In the genomic region with DNA sequence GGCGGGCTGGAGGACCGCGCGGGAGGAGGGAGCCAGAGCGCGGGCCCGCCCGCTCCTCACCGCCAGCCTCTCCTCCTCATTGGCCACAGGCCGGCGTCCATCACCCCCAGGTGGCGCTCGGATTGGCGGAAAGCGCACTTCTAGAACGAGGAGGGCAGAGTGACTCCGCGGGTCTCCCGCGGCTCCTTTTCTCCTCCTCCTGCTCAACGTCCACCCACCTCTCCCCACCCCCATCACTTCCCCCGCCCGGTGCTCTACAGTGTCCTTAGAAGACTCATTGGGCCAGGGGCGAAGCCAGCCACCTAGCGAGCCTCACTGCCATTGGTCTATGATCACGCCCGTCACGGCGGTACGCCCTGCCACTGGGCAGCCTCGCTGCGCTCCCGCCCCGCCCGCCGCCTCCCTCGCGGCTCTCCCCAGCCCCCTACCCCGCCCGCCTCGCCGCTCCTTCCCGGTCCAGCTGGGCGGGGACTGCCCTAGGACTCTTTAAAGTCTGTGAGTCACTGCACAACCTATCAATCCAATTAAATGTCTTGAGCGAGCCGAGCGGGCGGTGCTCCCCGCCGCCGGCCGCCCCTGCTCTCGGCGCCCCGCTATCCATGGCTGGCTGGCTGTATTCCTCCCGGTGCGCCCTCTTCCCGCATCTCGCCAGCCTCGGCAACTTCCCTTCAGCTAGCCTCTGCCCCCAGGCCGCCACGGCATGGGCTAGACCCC, we compare ENCODE assay signal across 8 mouse cellular contexts. TPM values are rescaled to one million over a fixed set of nuclear protein-coding genes. Genes with fewer than 3 reads are reported as not detected.
DNase-seq lines count a peak whose midpoint lies in the region; ATAC-seq lines count a peak whose summit lies in the region.

Sertad2 (plus strand) TSS at position 515 of the 714 bp plus-strand sequence.

- DNase-seq in adrenal gland, adult (ENCODE audit: inconsistent age in 2 of 2, low spot score in 1 of 2) = peak; percentile 99 to 100
- peak; percentile 98 for DNase-seq in embryo, embryonic 10.5 days (ENCODE audit: low spot score)
- DNase-seq in gastrocnemius, postnatal 14 days = peak; percentile 99
- peak; percentile 99 to 100 for DNase-seq in left cerebral cortex, postnatal 10 days (ENCODE audit: extremely low spot score in 1 of 2, low spot score in 2 of 2)
- DNase-seq in right cerebral cortex, postnatal 25 days = peak; percentile 99
- peak; percentile 99 to 100 for DNase-seq in urinary bladder, postnatal 4 days (ENCODE audit: low spot score in 2 of 2)

- intact Hi-C loops in gastrocnemius, postnatal 14 days (cut with DNase I; ENCODE audit: low total_unique reads) = loop anchor here (5.0 kb wide), 1 partner anchor 94 kb away; no protein-coding TSS in a partner anchor
- intact Hi-C loops in left cerebral cortex, postnatal 10 days (cut with DNase I) = loop anchor here (5.0 kb wide), 2 partner anchors 86 to 89 kb away; no protein-coding TSS in a partner anchor

- ATAC-seq in inflammation-experienced regulatory T-cells, adult 6 months = peak; percentile 88
- ATAC-seq in megakaryocyte-erythroid progenitor cell, adult 5-6 weeks (replicated peaks; ENCODE audit: low FRiP score, low TSS enrichment, poor library complexity, severe bottlenecking) = peak; percentile 95

RNA-seq across cellular contexts. Expression of gene Sertad2, which starts in this region (rescaled TPM):
- 10 to 100 TPM in 1 of 2 experiments, 1 to 10 TPM in 1; 9.6 to 12.0 TPM for total RNA-seq in gastrocnemius, postnatal 14 days (2021)
- 10 to 100 TPM in 2 of 3 experiments, 1 to 10 TPM in 1; 9.5 to 17.8 (median 16.8) TPM for polyA plus RNA-seq in inflammation-experienced regulatory T-cells, adult 6 months (2017; shearing (Covaris generic))
- total RNA-seq in left cerebral cortex, postnatal 10 days (2021) = 10 to 100 TPM; 21.5 to 23.7 TPM
- total RNA-seq in megakaryocyte-erythroid progenitor cell, adult 5-6 weeks (2014; fragmentation: Nextera tagmentation) = 10.0 and 11.8 TPM in 2 replicates
- total RNA-seq in megakaryocyte-erythroid progenitor cell, adult 5-6 weeks (2017) = 10.1 and 13.3 TPM in 2 replicates

Comparison
In these comparisons a context has a peak if more than half of its experiments do, and no peak if none do; other contexts are left out.
1. Peak in every context shown above with its lines: DNase-seq and ATAC-seq.